Mouse (Mus musculus) bone marrow macrophage, adult 2 months (primary cell): Measurements from ENCODE around the gene Epc2.

Experiments used
- CTCF ChIP-seq: IDR thresholded peaks from 2 replicates; pipeline ENCODE4 v1.5.1; 2012; ENCODE audit warnings: low read depth, mild to moderate bottlenecking, low read length, moderate library complexity
- POLR2A ChIP-seq: IDR thresholded peaks from 2 replicates; pipeline ENCODE4 v1.6.1; 2012; ENCODE audit warnings: mild to moderate bottlenecking, low read depth, low read length, borderline replicate concordance

DNA sequence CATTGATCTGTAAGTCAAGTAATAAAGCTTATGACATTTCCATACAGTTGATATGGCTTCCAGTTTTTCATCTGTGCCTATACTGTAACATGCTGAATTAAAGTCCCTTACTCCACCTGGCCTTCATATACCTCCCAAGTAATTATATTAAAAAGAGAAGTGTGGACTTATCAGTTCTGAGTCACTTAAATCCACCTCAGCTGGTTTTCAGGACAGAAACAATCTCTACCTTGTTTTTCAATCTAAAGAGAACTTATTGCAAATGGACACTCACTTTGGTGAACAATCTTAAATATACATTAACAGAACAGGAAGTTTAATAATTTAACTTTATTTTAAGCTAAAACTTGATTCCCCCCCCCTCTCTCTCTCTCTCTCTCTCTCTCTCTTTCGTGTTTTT is 15.8 kb downstream of the Epc2 start:
- TF ChIP-seq CTCF (no peak), POLR2A (no peak)
